Mouse (Mus musculus) spleen, postnatal 10 days (tissue): ENCODE results near the gene Speg.

Experiments
- DNase-seq, 2 experiments: peaks; one replicate each; pipeline ENCODE4 v3.0.0; 2021 to 2022; ENCODE audit warnings: low spot score in 2 of 2

Gene Speg

GRCm38 (mm10) chr1:75393846-75394245 lies 18.7 kb downstream of the Speg start:
- no peak for DNase-seq

GRCm38 (mm10) chr1:75398761-75399402 lies 23.8 kb downstream of the Speg start:
- peak in 1 of 2 experiments; percentile 63 for DNase-seq

DNA sequence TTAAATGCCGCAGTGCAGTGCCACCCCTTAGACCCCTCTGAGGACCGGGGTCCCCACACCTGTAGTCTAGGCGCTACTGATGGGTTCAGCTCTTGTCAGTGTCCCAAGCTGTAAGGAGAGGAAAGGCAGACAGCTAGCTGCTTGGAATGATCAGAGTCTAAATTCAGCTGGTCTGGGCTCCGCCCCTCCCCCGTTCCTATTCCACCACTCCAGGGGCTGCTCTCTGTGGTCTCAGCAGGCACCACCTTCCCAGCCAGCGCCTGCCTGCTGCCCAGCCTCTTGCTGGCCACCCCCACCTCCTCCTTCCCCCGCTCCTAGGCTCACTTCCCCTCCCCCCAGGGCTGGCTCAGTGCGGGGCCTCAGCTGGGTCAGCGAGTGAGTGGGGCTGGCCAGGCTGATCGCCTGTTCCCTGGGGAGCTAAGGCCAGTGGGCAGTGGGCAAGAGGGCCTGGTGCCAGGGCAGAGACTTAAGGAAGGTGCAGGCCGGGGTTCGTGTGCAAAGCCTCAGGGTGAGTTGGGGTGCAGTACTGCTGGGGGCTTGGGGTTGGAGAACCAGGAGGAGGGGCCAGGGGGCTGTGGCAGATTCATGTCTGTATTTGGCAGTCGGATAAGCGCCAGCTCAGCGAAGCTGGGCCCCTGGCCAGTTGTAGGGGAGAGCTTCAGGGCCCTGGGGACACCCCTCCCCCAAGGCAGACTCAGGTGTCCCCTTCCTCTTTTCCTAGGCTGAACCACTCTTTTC lies 24.8 kb downstream of the Speg start:
- DNase-seq = no peak

DNA sequence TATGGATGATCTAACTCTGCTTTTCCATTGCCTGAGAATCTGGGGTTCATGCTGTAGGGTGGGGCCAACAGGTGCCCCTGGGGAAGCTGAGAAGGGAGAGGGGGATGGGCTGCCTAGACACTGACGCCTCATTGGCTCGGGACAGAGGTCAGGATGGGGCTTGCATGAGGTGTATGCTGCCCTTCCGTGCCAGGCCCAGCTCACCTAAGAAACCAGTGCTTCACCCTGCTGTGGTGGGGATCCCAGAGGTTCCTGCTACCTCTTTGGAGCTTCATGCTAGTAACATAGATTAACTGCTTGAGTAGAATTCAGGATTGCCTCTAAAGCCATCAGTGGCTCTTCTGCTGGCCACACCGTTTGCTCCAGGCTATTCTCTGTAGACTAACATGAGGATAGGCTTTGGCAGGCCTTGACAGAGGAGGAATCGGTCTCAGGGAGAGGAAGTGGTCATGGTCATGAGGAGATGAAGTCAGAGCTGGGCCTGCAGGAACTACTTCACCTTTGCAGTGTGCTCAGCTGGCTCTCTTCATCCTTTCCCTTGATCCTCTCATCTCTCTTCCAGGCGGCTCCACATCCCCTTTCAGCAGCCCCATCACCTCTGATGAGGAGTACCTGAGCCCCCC lies 25.5 kb downstream of the Speg start:
- no peak for DNase-seq

- DNase-seq = no peak
These were observed 30.4 kb downstream of the Speg start for GRCm38 (mm10) chr1:75405547-75405946.

DNA sequence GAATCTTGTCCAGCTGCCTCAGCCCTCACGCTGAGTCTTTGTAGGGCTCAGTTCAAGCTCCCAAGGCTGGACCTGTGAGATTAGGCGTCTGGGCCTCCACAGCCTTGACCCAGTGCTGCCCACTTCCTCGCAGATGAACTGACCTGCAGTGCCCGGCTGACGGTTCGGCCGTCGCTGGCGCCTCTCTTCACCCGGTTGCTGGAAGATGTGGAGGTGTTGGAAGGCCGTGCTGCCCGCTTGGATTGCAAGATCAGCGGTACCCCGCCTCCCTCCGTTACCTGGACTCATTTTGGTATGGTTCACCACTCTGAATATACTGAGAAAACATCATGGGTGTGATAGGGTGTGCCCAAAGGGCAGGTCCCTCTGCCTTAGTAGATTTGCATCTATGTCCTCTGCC lies 31.1 kb downstream of the Speg start:
- no peak for DNase-seq

DNA sequence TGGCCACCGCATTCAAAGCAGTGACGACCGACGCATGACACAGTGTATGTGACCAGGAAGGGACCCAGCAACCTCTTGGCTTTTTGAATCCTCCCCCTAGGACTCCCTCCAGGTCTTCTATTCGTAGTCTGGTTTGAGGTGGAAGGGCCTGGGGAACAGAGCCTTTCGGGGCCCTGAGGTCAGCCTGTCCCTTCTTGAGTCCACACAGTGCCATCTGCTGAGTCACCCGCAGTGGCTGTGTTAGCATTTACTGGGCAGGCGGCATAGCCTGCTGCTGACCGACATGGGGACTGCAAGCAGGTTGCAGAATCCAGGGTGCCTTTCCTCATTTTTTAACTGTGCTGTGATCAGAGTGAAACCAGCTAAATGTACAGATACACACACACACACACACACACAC lies 32.0 kb downstream of the Speg start:
- no peak for DNase-seq

GRCm38 (mm10) chr1:75408210-75408609 lies 33.1 kb downstream of the Speg start:
- no peak for DNase-seq

GRCm38 (mm10) chr1:75409950-75410349 lies 34.9 kb downstream of the Speg start:
- no peak for DNase-seq

GRCm38 (mm10) chr1:75412196-75412595 lies 37.1 kb downstream of the Speg start:
- no peak for DNase-seq

DNA sequence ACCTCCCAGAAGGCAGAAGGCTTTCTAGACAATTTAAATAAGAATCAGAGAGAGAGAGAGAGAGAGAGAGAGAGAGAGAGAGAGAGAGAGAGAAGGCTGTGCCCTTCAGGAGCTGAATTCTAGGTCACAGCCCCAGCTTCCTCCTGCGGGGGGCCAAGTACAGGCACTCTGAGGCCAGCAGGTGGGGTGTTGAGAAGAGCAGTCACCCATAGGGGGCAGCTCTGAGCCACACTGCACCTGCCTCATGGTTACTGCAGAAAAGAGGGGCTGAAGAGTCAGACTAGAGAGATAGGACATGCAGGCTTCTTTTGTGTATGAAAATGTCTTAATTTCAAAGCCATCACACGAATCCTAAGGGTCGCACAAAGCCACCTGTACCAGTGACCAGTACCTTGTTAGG lies 38.7 kb downstream of the Speg start:
- DNase-seq = peak in 1 of 2 experiments; percentile 43

DNA sequence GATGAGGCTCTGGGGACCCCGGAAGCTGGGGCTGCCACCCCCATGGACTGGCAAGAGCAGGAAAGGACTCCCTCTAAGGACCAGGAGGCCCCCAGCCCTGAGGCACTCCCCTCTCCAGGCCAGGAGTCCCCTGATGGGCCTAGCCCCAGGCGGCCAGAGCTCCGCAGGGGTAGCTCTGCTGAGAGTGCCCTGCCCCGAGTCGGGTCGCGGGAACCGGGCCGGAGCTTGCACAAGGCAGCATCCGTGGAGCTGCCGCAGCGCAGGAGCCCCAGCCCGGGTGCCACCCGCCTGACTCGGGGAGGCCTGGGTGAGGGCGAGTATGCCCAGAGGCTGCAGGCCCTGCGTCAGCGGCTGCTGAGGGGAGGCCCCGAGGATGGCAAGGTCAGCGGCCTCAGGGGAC lies 46.7 kb downstream of the Speg start:
- no peak for DNase-seq

DNA sequence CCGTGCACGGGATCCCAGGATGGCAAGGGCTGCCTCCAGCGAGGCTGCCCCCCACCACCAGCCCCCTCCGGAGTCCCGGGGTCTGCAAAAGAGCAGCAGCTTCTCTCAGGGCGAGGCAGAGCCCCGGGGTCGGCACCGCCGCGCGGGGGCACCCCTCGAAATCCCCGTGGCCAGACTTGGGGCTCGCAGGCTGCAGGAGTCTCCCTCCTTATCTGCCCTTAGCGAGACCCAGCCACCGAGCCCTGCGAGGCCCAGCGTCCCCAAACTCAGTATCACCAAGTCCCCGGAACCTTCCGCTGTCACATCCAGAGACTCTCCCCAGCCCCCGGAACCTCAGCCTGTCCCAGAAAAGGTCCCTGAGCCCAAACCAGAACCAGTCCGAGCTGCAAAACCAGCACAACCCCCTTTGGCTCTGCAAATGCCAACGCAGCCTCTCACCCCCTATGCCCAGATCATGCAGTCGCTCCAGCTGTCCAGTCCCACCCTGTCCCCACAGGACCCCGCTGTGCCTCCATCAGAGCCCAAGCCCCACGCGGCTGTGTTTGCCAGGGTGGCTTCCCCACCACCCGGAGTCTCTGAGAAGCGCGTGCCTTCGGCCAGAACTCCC lies 47.2 kb downstream of the Speg start:
- no peak for DNase-seq

DNA sequence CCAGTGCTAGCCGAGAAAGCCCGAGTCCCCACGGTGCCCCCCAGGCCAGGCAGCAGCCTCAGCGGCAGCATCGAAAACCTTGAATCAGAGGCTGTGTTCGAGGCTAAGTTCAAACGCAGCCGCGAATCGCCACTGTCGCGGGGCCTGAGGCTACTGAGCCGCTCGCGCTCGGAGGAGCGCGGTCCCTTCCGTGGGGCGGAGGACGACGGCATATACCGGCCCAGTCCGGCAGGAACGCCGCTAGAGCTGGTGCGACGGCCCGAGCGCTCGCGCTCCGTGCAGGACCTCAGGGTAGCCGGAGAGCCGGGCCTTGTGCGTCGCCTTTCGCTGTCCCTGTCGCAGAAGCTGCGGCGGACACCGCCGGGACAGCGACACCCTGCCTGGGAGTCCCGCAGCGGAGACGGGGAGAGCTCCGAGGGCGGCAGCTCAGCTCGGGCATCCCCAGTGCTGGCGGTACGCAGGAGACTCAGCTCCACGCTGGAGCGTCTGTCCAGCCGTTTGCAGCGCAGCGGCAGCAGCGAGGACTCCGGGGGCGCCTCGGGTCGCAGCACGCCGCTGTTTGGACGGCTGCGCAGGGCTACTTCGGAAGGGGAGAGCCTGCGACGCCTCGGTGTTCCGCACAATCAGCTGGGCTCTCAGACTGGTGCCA lies 47.9 kb downstream of the Speg start:
- no peak for DNase-seq

DNA sequence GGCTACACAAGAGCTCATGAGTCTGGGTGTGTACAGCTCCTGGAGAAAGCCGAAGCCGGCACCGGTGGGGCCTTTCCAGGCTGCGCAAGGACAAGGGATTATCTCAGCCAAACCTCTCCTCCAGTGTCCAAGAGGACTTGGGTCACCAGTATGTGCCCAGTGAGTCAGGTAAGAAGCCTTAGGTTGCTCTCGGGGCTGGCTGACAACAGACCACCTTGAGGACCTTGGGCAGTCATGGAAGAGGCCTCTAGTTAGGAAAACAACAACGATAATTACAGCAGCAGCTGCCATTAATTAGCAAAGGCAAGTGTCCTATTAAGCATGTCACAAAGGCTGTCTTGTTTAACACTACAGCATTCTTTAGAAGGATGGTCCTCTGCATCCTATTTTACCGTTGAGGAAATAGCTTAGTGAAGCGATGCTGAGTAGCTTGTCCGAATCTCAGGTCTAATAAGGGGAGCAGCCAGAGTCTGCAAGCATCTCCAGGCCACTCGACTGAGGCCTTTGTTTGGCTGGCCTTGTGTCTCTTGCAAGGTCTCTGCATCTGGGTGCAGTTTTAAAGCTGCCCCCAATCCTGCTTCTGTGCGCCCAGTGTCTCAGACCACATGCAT lies 48.8 kb downstream of the Speg start:
- DNase-seq = no peak

DNA sequence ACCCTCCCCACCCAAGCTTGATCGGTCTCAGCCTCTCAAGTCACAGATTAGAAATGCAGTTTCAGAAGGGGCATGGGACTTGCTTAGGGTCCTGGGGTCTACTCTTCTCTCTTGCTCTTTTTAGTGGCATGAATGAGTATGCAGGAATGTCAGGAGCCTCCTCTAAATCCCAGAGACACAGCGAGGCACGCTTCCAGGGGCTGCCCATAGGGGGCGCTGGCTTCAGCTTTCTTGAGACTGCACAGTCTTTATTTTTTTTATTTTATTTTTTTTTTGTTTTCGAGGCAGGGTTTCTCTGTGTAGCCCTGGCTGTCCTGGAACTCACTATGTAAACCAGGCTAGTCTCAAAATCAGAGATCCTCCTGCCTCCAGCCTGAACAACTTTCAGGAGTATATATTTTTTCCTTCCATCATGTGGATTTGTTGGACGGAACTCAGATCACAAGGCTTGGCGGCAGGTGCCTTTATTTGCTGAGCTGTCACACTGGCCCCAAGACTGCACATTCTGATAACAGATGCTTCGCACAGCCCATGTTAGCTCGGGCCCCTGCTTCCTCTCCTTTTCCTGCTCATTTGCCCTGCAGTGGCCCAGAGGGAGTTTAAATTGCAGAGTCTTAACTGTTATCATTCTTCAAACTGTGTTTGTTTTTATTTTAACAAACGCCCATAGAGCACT lies 50.8 kb downstream of the Speg start:
- peak in 1 of 2 experiments; percentile 37 for DNase-seq

DNA sequence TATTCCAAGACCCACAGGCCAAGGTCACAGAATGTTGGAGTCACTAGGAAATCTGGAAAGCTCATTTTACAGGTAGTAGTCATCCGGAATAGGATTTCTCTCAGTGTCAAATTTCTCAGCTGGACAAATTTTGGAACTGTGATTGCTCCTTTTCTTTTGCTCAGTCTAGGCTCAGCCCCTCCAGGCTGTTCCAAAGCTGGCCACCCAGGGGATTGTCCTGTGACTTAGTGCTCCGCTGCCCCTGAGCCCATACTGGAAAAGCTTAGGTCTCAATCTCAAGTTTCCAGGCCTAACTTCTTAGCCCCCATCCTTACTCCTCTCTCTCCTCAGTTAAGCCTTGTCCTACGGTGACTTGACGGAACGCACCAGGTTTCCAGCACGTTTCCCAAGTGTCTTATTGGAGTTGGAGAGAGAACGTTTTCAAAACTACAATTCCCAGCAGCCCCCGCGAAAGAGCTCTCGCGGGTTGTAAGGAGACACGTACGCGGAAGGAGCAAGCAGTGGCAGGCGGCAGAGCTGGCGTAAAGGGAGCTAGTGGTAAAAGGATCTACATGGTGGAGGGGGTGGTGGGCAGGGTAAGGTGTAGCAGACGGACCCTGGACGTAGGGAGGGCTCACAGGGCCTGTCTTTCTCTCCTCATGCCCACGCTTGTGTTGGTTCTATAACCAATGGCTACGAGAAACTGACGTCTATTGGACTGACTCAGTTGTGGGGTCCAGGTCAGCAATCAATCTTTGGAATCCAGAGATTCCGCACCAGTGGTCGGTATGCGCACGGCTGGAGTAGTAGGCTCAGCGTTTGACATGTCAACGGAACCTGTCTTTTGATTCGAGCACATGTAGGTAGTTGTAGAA lies 60.6 kb downstream of the Speg start, which contains the start of gene Gmppa:
Gene Gmppa (plus strand): TSS at position 456 of the 854 bp plus-strand sequence.
- peak; percentile 29 to 78 for DNase-seq

- DNase-seq = no peak
These were observed 63.7 kb downstream of the Speg start for GRCm38 (mm10) chr1:75438782-75439181.

- no peak for DNase-seq
These were observed 65.6 kb downstream of the Speg start for GRCm38 (mm10) chr1:75440661-75441060.

- DNase-seq = no peak
These were observed 66.4 kb downstream of the Speg start for GRCm38 (mm10) chr1:75441471-75441996.
